Mouse (Mus musculus): ENCODE measurements around the gene Gprc5c.

Gprc5c gene

GRCm38 (mm10) chr11:114867361-114868235 lies 16.6 kb downstream of the Gprc5c start:
- no peak for DNase-seq (ENCODE audit: low read depth, low spot score)

DNA sequence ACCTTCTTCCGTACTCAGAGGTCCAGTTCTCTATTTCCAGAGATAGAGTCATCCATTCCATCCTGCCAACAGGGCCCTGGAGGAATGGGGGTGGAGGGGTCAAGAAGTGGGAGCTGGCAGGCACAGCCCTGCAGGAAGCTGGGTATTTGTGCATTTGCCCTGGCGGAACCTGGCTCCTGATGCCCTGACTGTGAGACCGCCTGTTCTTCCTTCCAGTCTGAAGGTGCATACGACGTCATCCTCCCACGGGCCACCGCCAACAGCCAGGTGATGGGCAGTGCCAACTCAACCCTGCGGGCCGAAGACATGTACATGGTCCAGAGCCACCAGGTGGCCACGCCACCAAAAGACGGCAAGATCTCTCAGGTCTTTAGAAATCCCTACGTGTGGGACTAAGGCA lies 17.3 kb downstream of the Gprc5c start:
- no peak for DNase-seq (ENCODE audit: low read depth, low spot score)

DNA sequence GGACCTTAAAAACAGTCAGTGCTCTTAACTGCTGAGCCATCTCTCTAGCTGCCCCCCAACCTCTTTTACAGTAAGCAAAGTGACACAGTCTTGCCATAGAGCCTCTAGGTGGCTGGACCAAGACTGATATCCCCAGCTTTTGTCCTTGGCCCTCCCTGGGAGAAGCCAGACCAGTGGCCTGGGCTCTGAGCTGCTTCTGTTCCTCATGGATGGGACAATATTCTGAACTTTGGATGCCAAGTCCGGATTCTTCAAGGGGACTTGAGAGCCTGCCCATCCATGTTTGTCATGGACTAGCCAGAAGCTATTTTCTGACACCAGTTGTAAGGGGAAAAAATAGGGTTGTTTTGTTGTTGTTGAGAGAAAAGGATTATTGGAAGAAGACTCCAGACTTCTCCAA lies 18.8 kb downstream of the Gprc5c start:
- no peak for DNase-seq (ENCODE audit: low read depth, low spot score)

DNA sequence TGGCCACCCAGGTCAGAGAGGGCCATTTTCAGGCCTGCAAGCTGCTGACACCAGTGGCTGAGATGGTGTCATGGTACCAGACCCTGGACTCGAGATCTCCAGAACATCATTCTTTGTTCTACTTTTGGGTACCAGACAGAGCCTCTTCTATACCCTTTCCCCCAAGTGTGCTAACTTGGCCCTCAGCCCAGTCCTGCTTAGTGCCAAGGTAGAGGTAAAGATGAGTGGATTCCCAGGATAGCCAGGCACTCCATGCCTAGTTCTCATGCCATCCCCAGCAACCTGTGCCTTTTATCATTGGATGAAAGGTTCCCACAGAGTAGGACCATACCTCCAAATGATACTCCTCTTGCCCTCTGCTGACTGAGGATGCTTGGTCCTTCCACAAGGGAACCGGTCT lies 20.6 kb downstream of the Gprc5c start:
- no peak for DNase-seq (ENCODE audit: low read depth, low spot score)

DNA sequence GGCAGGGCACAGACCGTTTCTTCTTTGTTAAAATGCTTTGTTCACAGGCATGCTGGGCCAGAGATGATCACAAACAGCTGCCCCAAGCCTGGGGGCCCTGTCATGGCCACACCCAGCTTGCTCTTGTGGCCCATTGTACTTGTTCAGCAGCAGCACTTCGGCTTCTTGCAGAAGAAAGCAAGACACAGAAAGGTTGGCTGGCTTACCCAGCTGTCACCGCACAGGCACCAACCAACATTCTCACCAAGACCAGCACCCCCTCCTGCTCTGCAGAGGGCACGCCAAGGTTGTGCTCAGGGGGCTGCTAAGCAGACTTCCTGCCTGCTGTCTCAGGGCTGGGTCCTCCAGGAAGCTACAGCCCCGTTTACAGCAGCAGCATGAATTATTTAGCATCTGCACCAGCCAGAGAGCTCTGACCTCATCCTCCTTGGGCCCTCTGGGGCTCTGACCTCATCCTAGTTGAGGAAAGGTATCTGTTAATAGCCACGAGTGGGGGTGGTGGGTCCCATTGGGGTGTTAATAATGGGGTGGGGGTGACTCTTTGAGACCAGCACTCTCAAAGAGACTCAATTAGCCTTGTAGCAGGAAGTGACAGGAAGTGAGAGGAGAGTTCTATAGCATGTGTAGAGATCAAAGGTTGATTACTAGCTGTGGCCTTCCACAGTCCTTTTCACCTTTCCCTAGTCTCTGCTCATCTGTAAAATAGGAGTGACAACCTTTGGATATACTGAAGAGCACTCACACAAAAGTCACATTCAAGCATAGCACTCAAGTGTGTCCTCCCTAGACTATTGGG lies 22.3 kb downstream of the Gprc5c start:
- peak; percentile 57 for DNase-seq (ENCODE audit: low read depth, low spot score)

DNA sequence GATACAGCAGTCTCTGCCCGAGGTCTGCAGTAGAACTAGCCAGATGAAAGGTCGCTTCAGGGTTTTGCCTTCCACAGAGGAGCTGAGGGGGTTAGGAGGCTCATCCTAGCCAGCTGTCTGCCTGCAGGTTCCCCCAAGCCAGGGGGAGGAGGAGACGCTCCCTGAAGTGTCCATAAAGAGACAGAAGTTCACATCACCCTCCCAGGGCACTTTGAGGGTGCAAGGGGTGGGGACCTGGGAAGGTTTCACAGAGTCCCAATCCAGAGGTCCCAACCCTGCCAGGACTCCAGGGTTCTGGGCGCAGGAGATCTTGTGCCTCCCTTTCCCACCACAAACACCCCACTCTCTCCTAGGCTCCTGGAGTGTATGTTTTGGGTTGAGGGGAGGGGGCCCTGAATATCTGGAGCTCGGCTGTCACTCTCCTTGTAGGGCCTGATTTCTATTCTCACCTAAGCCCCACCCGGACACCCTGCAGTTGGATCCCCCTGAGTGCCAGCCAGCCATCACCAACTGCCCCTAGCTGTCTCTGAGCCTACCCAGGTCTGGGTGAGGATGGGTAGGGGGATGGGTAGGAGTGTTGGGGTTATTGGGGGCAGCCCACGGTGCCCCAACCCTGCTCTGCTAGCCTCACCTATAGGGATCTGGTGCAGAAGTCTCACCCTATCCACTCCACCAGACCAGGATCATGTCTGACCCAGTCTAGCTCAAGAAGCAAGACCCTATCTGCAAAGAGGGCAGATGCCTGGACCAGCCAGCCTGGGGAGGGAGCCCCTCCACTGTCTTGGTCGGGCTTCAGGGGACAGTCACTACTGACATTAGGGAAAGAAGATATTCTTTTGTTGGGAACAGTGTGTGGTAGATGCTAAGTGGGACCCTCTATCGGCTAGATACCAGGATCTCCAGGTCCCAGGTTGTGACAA lies 23.5 kb downstream of the Gprc5c start:
- DNase-seq (ENCODE audit: low read depth, low spot score): no peak

DNA sequence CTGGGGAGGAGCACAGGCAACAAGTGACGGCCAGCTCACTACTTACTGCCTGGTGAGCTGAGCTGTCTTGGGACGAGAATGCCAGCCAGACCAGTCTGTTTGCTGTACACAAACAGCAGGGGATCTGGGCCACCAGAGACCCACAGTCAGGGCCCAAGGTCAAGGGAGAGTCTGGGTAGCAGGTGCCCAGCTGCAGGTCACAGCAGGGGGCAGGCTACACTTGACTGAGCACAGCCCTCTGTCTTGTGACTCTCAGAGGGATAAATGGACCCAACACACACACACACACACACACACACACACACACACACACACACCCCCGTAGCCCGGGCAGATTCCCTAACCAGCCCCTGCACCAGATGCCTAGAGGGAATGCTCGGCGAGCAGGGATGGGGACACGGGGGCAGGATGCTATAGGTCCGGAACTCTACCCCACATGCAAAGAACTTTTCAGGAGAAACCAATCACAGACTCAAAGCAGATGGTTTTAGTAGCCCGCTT lies 24.4 kb downstream of the Gprc5c start:
- peak; percentile 47 for DNase-seq (ENCODE audit: low read depth, low spot score)

DNA sequence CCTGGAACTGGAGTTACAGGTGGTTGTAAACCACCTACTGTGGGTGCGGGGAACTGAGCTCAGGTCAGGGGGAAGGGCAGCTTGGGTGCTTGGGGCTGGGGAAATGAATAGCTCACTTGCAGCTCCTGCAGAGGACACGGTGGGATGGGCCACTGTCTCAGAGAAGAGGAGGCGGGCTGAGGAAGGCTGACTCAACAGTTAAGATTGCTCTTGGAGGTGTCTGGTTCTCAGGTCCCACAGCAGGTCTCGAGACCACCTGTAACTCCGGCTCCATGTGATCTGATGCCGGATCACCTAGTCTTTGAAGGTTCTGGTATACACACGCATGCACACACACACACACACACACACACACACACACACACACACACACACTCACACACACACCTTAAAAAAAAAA lies 25.2 kb downstream of the Gprc5c start:
- no peak for DNase-seq (ENCODE audit: low read depth, low spot score)

GRCm38 (mm10) chr11:114876621-114877020 lies 25.7 kb downstream of the Gprc5c start:
- no peak for DNase-seq (ENCODE audit: low read depth, low spot score)

DNA sequence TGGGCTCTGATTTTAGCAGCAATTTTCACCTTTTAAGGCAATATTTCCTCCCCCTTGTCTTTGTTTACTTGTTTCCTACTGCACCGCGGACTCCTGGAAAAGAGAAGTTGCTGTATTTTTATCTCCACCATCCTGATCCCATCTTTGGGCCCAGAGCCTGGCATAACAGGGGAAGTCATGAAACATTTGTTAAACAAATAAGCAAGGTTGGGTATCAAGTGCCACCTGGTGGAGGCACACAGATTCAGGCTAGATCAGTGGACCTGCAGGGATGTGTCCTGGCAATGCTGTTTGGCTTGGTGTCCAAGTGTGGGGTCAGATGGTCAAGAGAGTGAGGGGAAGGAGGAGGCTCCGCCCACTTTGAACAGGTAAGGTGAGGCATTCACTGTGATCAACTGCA lies 26.2 kb downstream of the Gprc5c start:
- no peak for DNase-seq (ENCODE audit: low read depth, low spot score)

DNA sequence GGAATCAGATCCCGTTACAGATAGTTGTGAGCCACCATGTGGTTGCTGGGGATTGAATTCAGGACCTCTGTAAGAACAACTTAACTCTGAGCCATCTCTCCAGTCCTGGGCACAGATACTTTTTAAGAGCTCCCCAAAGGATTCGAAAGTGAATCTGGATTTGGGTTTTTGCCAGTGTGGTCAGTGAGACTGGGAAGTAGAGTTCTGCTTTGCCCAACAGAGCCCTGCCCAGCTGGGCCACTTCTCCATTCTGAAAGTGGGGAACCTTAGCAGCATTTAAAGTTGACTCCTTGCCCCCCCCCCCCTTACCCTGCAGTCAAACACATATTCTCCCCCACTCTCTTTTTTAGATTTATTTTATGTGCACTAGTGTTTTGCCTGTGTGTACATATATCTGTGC lies 28.7 kb downstream of the Gprc5c start:
- no peak for DNase-seq (ENCODE audit: low read depth, low spot score)

DNA sequence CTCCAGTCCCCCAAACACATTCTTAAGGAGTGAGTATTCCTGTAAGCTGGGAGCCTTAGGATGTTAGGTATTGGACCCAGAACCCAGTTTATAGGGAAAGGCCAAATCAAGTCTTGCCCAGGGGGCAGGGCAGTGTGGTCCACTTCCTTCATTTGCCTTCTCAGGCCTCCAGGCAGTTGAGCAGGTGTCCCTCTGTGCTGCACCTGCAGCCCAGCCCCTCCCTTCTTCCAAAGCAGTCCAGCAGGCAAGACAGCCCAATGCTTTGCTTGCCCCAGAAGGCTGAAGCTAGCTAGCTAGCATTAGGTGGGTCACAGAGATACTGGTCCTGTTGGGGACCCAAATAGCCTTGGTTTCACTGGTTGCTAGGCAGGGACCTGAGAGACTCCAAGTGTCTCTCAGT lies 29.2 kb downstream of the Gprc5c start:
- DNase-seq (ENCODE audit: low read depth, low spot score): no peak

DNA sequence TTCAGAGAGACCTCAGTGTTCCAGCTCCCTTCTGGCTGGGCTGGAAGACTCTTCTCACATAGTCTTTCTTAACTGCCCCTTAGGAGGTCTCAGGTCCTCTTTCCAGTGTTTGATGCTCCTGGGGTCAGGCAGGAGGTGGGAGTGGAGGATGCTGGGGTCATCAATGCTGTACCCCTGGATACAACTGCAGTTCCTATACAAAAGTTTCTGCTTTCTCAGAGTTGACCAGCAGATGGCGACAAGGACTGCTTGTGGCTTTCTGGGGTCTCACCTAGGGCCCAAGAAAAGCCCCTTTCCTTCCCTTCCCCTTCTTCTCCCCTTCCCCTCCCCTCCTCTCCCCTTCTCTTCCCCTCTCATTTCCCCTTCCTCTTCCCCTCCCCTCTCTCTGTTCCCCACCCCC lies 29.6 kb downstream of the Gprc5c start:
- DNase-seq (ENCODE audit: low read depth, low spot score): no peak

DNA sequence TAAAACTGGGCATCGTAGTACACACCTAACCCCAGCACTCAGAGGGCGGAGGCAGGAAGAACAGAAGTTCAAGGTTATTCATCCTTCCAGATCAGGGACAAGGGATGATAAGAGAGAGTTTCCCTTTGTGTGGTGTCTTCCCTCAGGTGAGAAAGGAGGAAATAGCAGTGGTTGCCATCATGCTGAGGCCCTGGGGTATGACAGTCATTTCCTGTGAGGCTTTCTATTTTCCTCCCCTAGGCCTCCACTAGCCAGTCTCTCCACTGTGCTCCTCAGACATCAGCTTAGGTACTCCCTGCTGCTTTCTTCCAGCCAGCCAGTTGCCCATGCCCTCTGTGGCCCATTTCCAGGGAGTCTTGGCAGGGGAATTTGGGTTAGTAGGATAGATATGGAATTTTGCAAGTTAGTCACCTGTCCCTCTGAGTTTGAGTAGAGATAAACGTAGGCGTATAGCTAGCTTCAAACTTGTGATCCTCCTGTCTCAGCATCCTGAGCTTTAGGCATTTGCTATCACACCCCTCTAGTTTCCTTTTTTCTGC lies 32.4 kb downstream of the Gprc5c start:
- no peak for DNase-seq (ENCODE audit: low read depth, low spot score)

DNA sequence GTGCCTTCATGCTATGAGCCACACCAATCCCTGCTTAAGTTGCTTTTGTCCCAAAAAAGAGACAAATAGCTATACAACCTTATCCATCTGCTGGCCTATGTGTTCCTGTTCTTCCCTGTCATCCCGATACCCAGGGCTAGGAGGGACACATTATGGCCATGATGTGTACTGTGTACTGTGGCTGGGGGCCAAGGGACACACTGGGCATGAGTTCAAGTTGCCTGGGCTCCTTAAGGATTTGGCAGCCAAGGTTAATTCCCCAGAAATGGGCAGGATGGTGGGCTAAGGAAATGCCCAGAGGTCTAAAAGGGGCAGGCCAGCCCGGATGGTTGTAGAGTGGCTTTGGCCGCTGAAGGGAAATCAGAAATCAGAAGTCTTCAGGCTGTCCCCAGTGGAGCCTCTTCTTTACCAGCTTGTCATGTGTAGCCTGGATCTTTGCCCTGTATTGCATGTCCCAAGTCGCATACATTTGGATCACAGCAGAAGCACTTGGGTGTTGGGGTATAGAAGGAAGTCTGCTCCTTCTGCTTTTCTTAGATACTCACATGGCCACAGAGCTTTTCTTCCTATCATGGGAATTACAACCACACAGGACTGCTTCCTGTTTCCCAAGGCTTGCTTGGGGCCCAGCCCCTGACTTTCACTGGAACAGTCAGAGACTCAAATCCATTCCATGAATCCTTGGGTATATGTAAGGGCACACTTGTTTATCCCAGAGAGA lies 33.6 kb downstream of the Gprc5c start:
- no peak for DNase-seq (ENCODE audit: low read depth, low spot score)

- DNase-seq (ENCODE audit: low read depth, low spot score): no peak
These were observed 39.1 kb downstream of the Gprc5c start, which contains the start of gene Cd300a for GRCm38 (mm10) chr11:114889991-114890518. TSS of gene Cd300a (plus strand) at chr11:114890041.

GRCm38 (mm10) chr11:114890542-114890941 lies 39.6 kb downstream of the Gprc5c start:
- no peak for DNase-seq (ENCODE audit: low read depth, low spot score)

DNA sequence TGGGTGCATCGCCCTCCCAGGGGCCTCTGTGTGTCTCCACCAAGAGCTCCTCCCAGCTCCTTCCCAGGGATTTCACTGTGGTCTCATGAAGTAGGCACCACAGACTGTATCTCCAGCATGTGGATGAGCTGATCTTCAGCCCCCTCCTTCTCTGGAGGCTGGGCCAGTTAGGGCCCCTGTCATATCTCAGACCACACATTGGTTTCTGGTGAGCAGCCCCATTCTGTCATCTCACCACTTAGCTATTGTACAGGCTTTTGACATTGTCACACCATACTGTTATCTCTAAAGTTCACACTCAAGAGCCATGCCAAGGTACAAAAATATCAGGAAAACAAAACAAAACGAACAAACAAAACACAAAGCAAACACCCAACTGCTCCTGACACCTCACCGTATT lies 45.1 kb downstream of the Gprc5c start:
- DNase-seq (ENCODE audit: low read depth, low spot score): no peak

DNA sequence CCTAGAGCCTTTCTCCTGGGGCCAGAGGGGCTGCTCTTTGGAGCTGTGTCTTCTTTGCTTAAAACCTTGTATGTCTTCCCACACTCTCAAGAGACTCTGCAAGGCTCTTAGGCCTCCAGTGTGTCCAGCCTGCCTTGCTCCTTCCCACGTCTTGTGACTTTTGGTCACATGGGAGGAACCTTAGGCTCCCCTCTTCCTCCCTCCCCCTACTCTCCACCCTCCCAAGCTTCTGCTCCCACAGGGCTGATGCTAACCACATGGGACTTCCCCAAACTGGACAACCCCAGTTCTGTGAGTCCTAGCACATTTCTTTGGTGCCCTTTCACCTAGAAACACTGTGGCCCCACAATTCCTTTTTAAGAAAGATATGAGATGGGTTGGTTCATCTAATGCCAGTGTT lies 47.1 kb downstream of the Gprc5c start:
- DNase-seq (ENCODE audit: low read depth, low spot score): no peak

- DNase-seq (ENCODE audit: low read depth, low spot score): no peak
These were observed 52.3 kb downstream of the Gprc5c start for GRCm38 (mm10) chr11:114903224-114903623.

Measured in mesoderm, embryonic 11.5 days (tissue).